ENCODE assay signal across 9 mouse cellular contexts in genomic region chr2:75685458-75685861, GRCm38 (mm10). TPM values are rescaled to one million over a fixed set of nuclear protein-coding genes. Genes with fewer than 3 reads are reported as not detected.
DNase-seq lines count a peak whose midpoint lies in the region; ATAC-seq and TF ChIP-seq lines count a peak whose summit lies in the region.
"Had no signal": no experiment of that assay in that cellular context is flagged by ENCODE, and none has a peak within 500 bp of the region (broad histone marks: within the 10 kb centered on the region; RNA-seq: fewer than 3 reads in every experiment).

No protein-coding gene starts in this region.

- H3K4me3 ChIP-seq in heart, embryonic 10.5 days = no peak overlapping the region
- no peak overlapping the region for H3K4me3 ChIP-seq in C2C12 (ENCODE audit: insufficient read depth, poor library complexity, severe bottlenecking)
- peak overlapping the region; percentile 14; the same call in 1 of the 2 replicates for H3K4me3 ChIP-seq in bone marrow macrophage, adult 2 months (ENCODE audit: insufficient read depth, low read length)
- H3K4me3 ChIP-seq in hindbrain, postnatal 0 days (ENCODE audit: low read length) = no peak overlapping the region
- H3K4me3 ChIP-seq in forebrain, embryonic 10.5 days = no peak overlapping the region

- H3K4me2 ChIP-seq in hindbrain, postnatal 0 days (ENCODE audit: low read depth, low read length) = no peak overlapping the region

- intact Hi-C loops in heart, postnatal 25 days (cut with DNase I) = loop anchor here (2.0 kb wide), 1 partner anchor 13 kb away; no protein-coding TSS in a partner anchor

- DNase-seq in heart, embryonic 10.5 days (ENCODE audit: low spot score) = peak; percentile 67
- DNase-seq in heart, postnatal 25 days (ENCODE audit: low spot score) = no peak
- peak; percentile 32 for DNase-seq in lung, postnatal 14 days
- DNase-seq in hindbrain, postnatal 0 days (ENCODE audit: low spot score) = no peak
- DNase-seq in spleen, postnatal 10 days (ENCODE audit: low spot score in 2 of 2) = no peak
- no peak for DNase-seq in forebrain, embryonic 10.5 days (ENCODE audit: extremely low spot score, low spot score)
- DNase-seq: thymus, postnatal 14 days had no signal

- H3K27ac ChIP-seq in heart, embryonic 10.5 days = peak overlapping the region; percentile 32; the same call in 1 of the 2 replicates
- H3K27ac ChIP-seq in bone marrow macrophage, adult 2 months (ENCODE audit: insufficient read depth, low read depth, low read length) = peak overlapping the region; percentile 63
- no peak overlapping the region for H3K27ac ChIP-seq in hindbrain, postnatal 0 days
- H3K27ac ChIP-seq in forebrain, embryonic 10.5 days = no peak overlapping the region

- ATAC-seq in hindbrain, postnatal 0 days = no peak

- 76% methylated on average over 6 of the region's 6 CpGs for WGBS in heart, embryonic 10.5 days
- 88% methylated on average over 6 of the region's 6 CpGs for WGBS in hindbrain, postnatal 0 days
- WGBS in forebrain, embryonic 10.5 days = 83% methylated on average over 6 of the region's 6 CpGs

- H3K27me3 ChIP-seq in heart, embryonic 10.5 days (ENCODE audit: insufficient read depth, poor library complexity, severe bottlenecking) = no peaks in the 10 kb centered on the region
- H3K27me3 ChIP-seq in C2C12 (ENCODE audit: control insufficient read depth, insufficient read depth, insufficient read length) = no peaks in the 10 kb centered on the region
- no peaks in the 10 kb centered on the region for H3K27me3 ChIP-seq in hindbrain, postnatal 0 days (ENCODE audit: insufficient read depth, low read length)
- no peaks in the 10 kb centered on the region for H3K27me3 ChIP-seq in forebrain, embryonic 10.5 days (ENCODE audit: poor library complexity, severe bottlenecking)

- TF ChIP-seq CTCF in C2C12 (IDR thresholded peaks at IDR 0.05; ENCODE audit: control insufficient read depth, insufficient read depth, insufficient read length) = no peak
- no peak for TF ChIP-seq CTCF in bone marrow macrophage, adult 2 months (IDR thresholded peaks at IDR 0.05; ENCODE audit: low read depth, low read length)
- no peak for TF ChIP-seq CTCF in hindbrain, postnatal 0 days (IDR thresholded peaks at IDR 0.05; ENCODE audit: low read depth)

- peaks cover 76% of the 10 kb centered on the region for H3K4me1 ChIP-seq in heart, embryonic 10.5 days
- peaks cover 73% of the 10 kb centered on the region for H3K4me1 ChIP-seq in bone marrow macrophage, adult 2 months (ENCODE audit: control insufficient read depth, insufficient read depth, low read length)
- no peaks in the 10 kb centered on the region for H3K4me1 ChIP-seq in hindbrain, postnatal 0 days (ENCODE audit: insufficient read depth, low read length)
- peaks cover 15% of the 10 kb centered on the region for H3K4me1 ChIP-seq in forebrain, embryonic 10.5 days

- H3K36me3 ChIP-seq in heart, embryonic 10.5 days = peaks cover 6% of the 10 kb centered on the region; the same call in 1 of the 2 replicates
- peaks cover 7% of the 10 kb centered on the region for H3K36me3 ChIP-seq in C2C12 (ENCODE audit: control insufficient read depth, insufficient read depth)
- H3K36me3 ChIP-seq in hindbrain, postnatal 0 days (ENCODE audit: insufficient read depth, low read length) = no peaks in the 10 kb centered on the region
- no peaks in the 10 kb centered on the region; the same call in 1 of the 2 replicates for H3K36me3 ChIP-seq in forebrain, embryonic 10.5 days (replicated peaks)

- H3K79me3 ChIP-seq in C2C12 (ENCODE audit: low read depth) = peaks cover 86% of the 10 kb centered on the region

- H3K9me3 ChIP-seq in heart, embryonic 10.5 days = no peaks in the 10 kb centered on the region
- H3K9me3 ChIP-seq in hindbrain, postnatal 0 days (ENCODE audit: low read length) = no peaks in the 10 kb centered on the region
- no peaks in the 10 kb centered on the region for H3K9me3 ChIP-seq in forebrain, embryonic 10.5 days

- no peak for TF ChIP-seq POLR2A in bone marrow macrophage, adult 2 months (IDR thresholded peaks at IDR 0.05; ENCODE audit: borderline replicate concordance, low read depth, low read length)

- no peak overlapping the region for H3K9ac ChIP-seq in hindbrain, postnatal 0 days (replicated peaks; ENCODE audit: low read length)

- peaks cover 99% of the 10 kb centered on the region for H3K79me2 ChIP-seq in C2C12 (ENCODE audit: control insufficient read depth, insufficient read depth)

- no peak overlapping the region for H3ac ChIP-seq in C2C12 (ENCODE audit: control insufficient read depth, insufficient read length, low read depth)

TF ChIP-seq in C2C12, 6 proteins besides CTCF, POLR2A, EP300 and RAD21:
- peak; percentile 97 for TF ChIP-seq CEBPB (IDR thresholded peaks at IDR 0.05; ENCODE audit: low read depth)
- TF ChIP-seq MAX (IDR thresholded peaks at IDR 0.05) = peak; percentile 59
- TF ChIP-seq USF1 (IDR thresholded peaks at IDR 0.05; ENCODE audit: low read depth) = no peak
TF ChIP-seq in C2C12: peak in this region for 2.

RNA-seq across cellular contexts. Expression of gene Nfe2l2, which starts 19.0 kb away (rescaled TPM):
- 42.8 and 45.0 TPM in 2 replicates for polyA plus RNA-seq in heart, embryonic 10.5 days (2016; fragmentation: Nextera tagmentation; extraction: Ambion mirVana)
- total RNA-seq in heart, postnatal 25 days (2021) = 10 to 100 TPM; 56.8 to 72.0 TPM
- 48.4 TPM for polyA plus RNA-seq in C2C12 (2012; fragmentation: generic; extraction: Trizol)
- polyA plus RNA-seq in bone marrow macrophage, adult 2 months (2012; ENCODE audit: insufficient read depth, insufficient read length, missing spikeins) = 266 and 269 TPM in 2 replicates
- 7.4 and 11.6 TPM in 2 replicates for total RNA-seq in hindbrain, postnatal 0 days (2014; rRNA removed)
- polyA plus RNA-seq in hindbrain, postnatal 0 days (2015; fragmentation: Nextera tagmentation; extraction: Ambion mirVana) = 16.3 and 17.0 TPM in 2 replicates
- polyA plus RNA-seq in forebrain, embryonic 10.5 days (2016; fragmentation: Nextera tagmentation; extraction: Ambion mirVana) = 23.8 and 26.5 TPM in 2 replicates

RNA-seq across cellular contexts. Expression of gene Hnrnpa3, which starts 26.4 kb away (rescaled TPM):
- 188 and 209 TPM in 2 replicates for polyA plus RNA-seq in heart, embryonic 10.5 days (2016; fragmentation: Nextera tagmentation; extraction: Ambion mirVana)
- 100 to 1,000 TPM; 159 to 193 TPM for total RNA-seq in heart, postnatal 25 days (2021)
- polyA plus RNA-seq in C2C12 (2012; fragmentation: generic; extraction: Trizol) = 341 TPM
- 183 and 208 TPM in 2 replicates for polyA plus RNA-seq in bone marrow macrophage, adult 2 months (2012; ENCODE audit: insufficient read depth, insufficient read length, missing spikeins)
- total RNA-seq in hindbrain, postnatal 0 days (2014; rRNA removed) = 64.9 and 67.8 TPM in 2 replicates
- polyA plus RNA-seq in hindbrain, postnatal 0 days (2015; fragmentation: Nextera tagmentation; extraction: Ambion mirVana) = 131 and 137 TPM in 2 replicates
- polyA plus RNA-seq in forebrain, embryonic 10.5 days (2016; fragmentation: Nextera tagmentation; extraction: Ambion mirVana) = 405 and 428 TPM in 2 replicates

Comparison
In these comparisons a context has a peak if more than half of its experiments do, and no peak if none do; other contexts are left out.
1. DNase-seq: peak in heart, embryonic 10.5 days (single experiment) and lung, postnatal 14 days (single experiment); none in heart, postnatal 25 days (single experiment), hindbrain, postnatal 0 days (single experiment), spleen, postnatal 10 days (0 of 2) and forebrain, embryonic 10.5 days (single experiment).
2. H3K27ac ChIP-seq: peak in heart, embryonic 10.5 days (single experiment) and bone marrow macrophage, adult 2 months (single experiment); none in hindbrain, postnatal 0 days (single experiment) and forebrain, embryonic 10.5 days (single experiment).